In the genomic region with DNA sequence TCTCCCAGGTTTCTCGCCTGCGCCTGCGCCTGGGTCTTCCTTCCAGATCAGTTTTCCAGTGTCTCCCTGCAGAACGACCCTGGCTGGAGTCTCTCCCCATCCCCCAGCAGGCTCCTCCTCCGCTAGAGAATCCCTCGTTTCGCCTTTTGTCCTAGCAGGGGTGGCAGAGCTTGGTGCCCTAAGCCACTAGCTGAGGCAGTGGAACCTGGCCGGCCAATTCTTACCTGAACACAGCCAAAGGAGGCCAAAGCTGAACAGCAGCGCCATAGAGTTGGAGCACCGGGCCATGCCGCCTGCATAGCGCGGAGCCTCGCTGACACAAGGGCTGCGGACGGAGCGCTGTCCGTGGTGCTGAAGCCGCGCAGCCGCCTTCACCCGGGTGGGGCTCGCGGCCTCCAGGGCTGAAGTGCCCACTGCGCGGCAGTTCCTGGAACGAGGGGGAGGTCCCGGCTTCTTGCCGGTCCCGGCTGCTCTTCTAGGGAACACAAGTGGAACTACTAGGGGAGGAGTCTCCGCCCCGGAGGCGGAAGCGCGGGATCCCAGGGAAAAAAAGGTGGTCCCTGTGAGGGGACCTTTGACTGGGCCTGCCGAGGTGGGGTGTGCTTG, we compare ENCODE assay signal across 8 mouse cellular contexts. TPM values are rescaled to one million over a fixed set of nuclear protein-coding genes. Genes with fewer than 3 reads are reported as not detected.
DNase-seq lines count a peak whose midpoint lies in the region; ATAC-seq and TF ChIP-seq lines count a peak whose summit lies in the region.

TSS of gene Chrnb2 (minus strand) at position 514 of the 606 bp plus-strand sequence.

- no peak for TF ChIP-seq POLR2A in kidney, adult 2 months (IDR thresholded peaks at IDR 0.05; ENCODE audit: low read depth, low read length)

- no peaks in the 10 kb centered on the region for H3K4me1 ChIP-seq in embryonic facial prominence, embryonic 14.5 days (ENCODE audit: control insufficient read depth, insufficient read depth, low read length)
- peaks cover 12% of the 10 kb centered on the region for H3K4me1 ChIP-seq in heart, embryonic 10.5 days
- no peaks in the 10 kb centered on the region for H3K4me1 ChIP-seq in kidney, adult 2 months (ENCODE audit: control insufficient read depth, insufficient read depth, low read length)
- H3K4me1 ChIP-seq in midbrain, postnatal 0 days (ENCODE audit: insufficient read depth, low read length), result peaks cover 10% of the 10 kb centered on the region; the same call in 1 of the 2 replicates

- DNase-seq in B cell, adult 2 months, result peak; percentile 82 to 86
- DNase-seq in adrenal gland, postnatal 4 days (ENCODE audit: low spot score in 2 of 2), result peak; percentile 57 to 74
- peak; percentile 81 for DNase-seq in embryonic facial prominence, embryonic 14.5 days (ENCODE audit: low spot score)
- DNase-seq in heart, embryonic 10.5 days (ENCODE audit: low spot score), result peak; percentile 89
- DNase-seq in kidney, adult 2 months, result peak; percentile 67
- DNase-seq in liver, result peak; percentile 76
- peak; percentile 77 for DNase-seq in midbrain, postnatal 0 days (ENCODE audit: low spot score)
- peak; percentile 40 to 47 for DNase-seq in spleen, postnatal 36 days (ENCODE audit: low spot score in 2 of 2)

- 0 out of 2 replicates have a peak, but pooled peaks cover 3% of the 10 kb centered on the region for H3K27me3 ChIP-seq in embryonic facial prominence, embryonic 14.5 days (replicated peaks; ENCODE audit: control insufficient read depth, insufficient read depth, low read length)
- H3K27me3 ChIP-seq in heart, embryonic 10.5 days (ENCODE audit: insufficient read depth, poor library complexity, severe bottlenecking), result peaks cover 50% of the 10 kb centered on the region; the same call in 1 of the 2 replicates
- H3K27me3 ChIP-seq in kidney, adult 2 months (replicated peaks; ENCODE audit: control insufficient read depth, insufficient read depth, low read length), result no peaks in the 10 kb centered on the region
- H3K27me3 ChIP-seq in midbrain, postnatal 0 days (ENCODE audit: insufficient read depth, low read length), result no peaks in the 10 kb centered on the region

- H3K36me3 ChIP-seq in embryonic facial prominence, embryonic 14.5 days (ENCODE audit: control insufficient read depth, insufficient read depth, low read length), result no peaks in the 10 kb centered on the region
- no peaks in the 10 kb centered on the region for H3K36me3 ChIP-seq in heart, embryonic 10.5 days
- H3K36me3 ChIP-seq in kidney, adult 2 months (ENCODE audit: control insufficient read depth, insufficient read depth, low read length), result no peaks in the 10 kb centered on the region
- H3K36me3 ChIP-seq in midbrain, postnatal 0 days (ENCODE audit: insufficient read depth, low read length), result peaks cover 12% of the 10 kb centered on the region

- H3K27ac ChIP-seq in embryonic facial prominence, embryonic 14.5 days (replicated peaks; ENCODE audit: low read depth, low read length), result no peak within 1 kb of the TSS
- no peak within 1 kb of the TSS for H3K27ac ChIP-seq in heart, embryonic 10.5 days
- no peak within 1 kb of the TSS for H3K27ac ChIP-seq in kidney, adult 2 months (ENCODE audit: insufficient read depth, low read depth, low read length)
- peak within 1 kb of the TSS; percentile 76 for H3K27ac ChIP-seq in midbrain, postnatal 0 days (ENCODE audit: low read depth, low read length)

- peak within 1 kb of the TSS; percentile 48 for H3K4me2 ChIP-seq in embryonic facial prominence, embryonic 14.5 days (ENCODE audit: low read depth, low read length)
- peak within 1 kb of the TSS; percentile 68 for H3K4me2 ChIP-seq in midbrain, postnatal 0 days (ENCODE audit: low read depth, low read length, poor library complexity, severe bottlenecking)

- H3K9me3 ChIP-seq in embryonic facial prominence, embryonic 14.5 days (ENCODE audit: control insufficient read depth, low read length), result no peaks in the 10 kb centered on the region
- no peaks in the 10 kb centered on the region for H3K9me3 ChIP-seq in heart, embryonic 10.5 days
- H3K9me3 ChIP-seq in midbrain, postnatal 0 days (ENCODE audit: low read length), result no peaks in the 10 kb centered on the region

- no peak for TF ChIP-seq CTCF in kidney, adult 2 months (conservative IDR thresholded peaks at IDR 0.05; ENCODE audit: insufficient read depth, insufficient read length, low read depth, low read length)
- TF ChIP-seq CTCF in midbrain, postnatal 0 days (IDR thresholded peaks at IDR 0.05), result no peak

- peak; percentile 90 for ATAC-seq in embryonic facial prominence, embryonic 14.5 days (ENCODE audit: low read depth)
- peak; percentile 80 for ATAC-seq in midbrain, postnatal 0 days (ENCODE audit: low FRiP score)

- 0% methylated on average over 33 of the region's 36 CpGs for WGBS in embryonic facial prominence, embryonic 14.5 days
- WGBS in heart, embryonic 10.5 days, result under 1% methylated on average over 36 of the region's 36 CpGs
- 1% methylated on average over 36 of the region's 36 CpGs for WGBS in kidney, adult 2 months
- WGBS in midbrain, postnatal 0 days, result under 1% methylated on average over 36 of the region's 36 CpGs

- peak within 1 kb of the TSS; percentile 19; the same call in 1 of the 2 replicates for H3K9ac ChIP-seq in embryonic facial prominence, embryonic 14.5 days (ENCODE audit: low read depth, low read length)
- peak within 1 kb of the TSS; percentile 71 for H3K9ac ChIP-seq in midbrain, postnatal 0 days (replicated peaks; ENCODE audit: low read length, poor library complexity, severe bottlenecking)

- H3K4me3 ChIP-seq in embryonic facial prominence, embryonic 14.5 days (ENCODE audit: low read depth, low read length), result peak within 1 kb of the TSS; percentile 23
- H3K4me3 ChIP-seq in heart, embryonic 10.5 days, result peak within 1 kb of the TSS; percentile 40
- H3K4me3 ChIP-seq in kidney, adult 2 months (ENCODE audit: insufficient read depth, low read depth, low read length), result no peak within 1 kb of the TSS
- H3K4me3 ChIP-seq in midbrain, postnatal 0 days (ENCODE audit: low read depth, low read length), result peak within 1 kb of the TSS; percentile 50

RNA-seq across cellular contexts. Expression of gene Chrnb2, which starts in this region (rescaled TPM):
- total RNA-seq in adrenal gland, postnatal 4 days (2021), result 1 to 10 TPM; 5.8 to 6.1 TPM
- 1.7 and 1.8 TPM in 2 replicates for polyA plus RNA-seq in embryonic facial prominence, embryonic 14.5 days (2014; fragmentation: Nextera tagmentation; extraction: Ambion mirVana)
- 0.25 and 0.26 TPM in 2 replicates for polyA plus RNA-seq in heart, embryonic 10.5 days (2016; fragmentation: Nextera tagmentation; extraction: Ambion mirVana)
- polyA plus RNA-seq in kidney, adult 2 months (2012; rRNA removed), result 1.6 and 1.8 TPM in 2 replicates
- 47.3 and 53.6 TPM in 2 replicates for total RNA-seq in midbrain, postnatal 0 days (2014; rRNA removed)
- 20.5 and 20.9 TPM in 2 replicates for polyA plus RNA-seq in midbrain, postnatal 0 days (2015; fragmentation: Nextera tagmentation; extraction: Ambion mirVana)

Comparison
In these comparisons a context has a peak if more than half of its experiments do, and no peak if none do; other contexts are left out.
1. Peak in DNase-seq and H3K4me3 ChIP-seq in heart, embryonic 10.5 days; RNA of the gene not detected or under 1 TPM.